Mouse (Mus musculus) layer of hippocampus, postnatal 25 days (tissue): ENCODE measurements at regions not wholly inside any gene's neighbourhood (a gene's known extent, or its start where the extent isn't known, plus 50 kb on each side); places are given as distances from the start of the nearest gene placed in this dataset.

ENCODE experiments used
- DNase-seq, 2 experiments: peaks; one replicate each; pipeline ENCODE4 v3.0.0; 2022; ENCODE audit warnings: mixed read lengths in 2 of 2, low spot score in 1 of 2; ENCODE audit errors: extremely low spot score in 1 of 2
- microRNA-seq, 2 experiments: library from miRNA; unstranded; fragments of <30 nt; microRNA quantifications; one replicate each; pipeline ENCODE4 v1.2.0; 2021

- peak in 1 of 2 experiments; percentile 25 for DNase-seq
Measured at GRCm38 (mm10) chr15:87421743-87422142, 122.4 kb upstream of the Fam19a5 start.

- no peak for DNase-seq
Measured at GRCm38 (mm10) chr15:87433306-87433705, 110.8 kb upstream of the Fam19a5 start.

GRCm38 (mm10) chr15:87433901-87434300 lies 110.2 kb upstream of the Fam19a5 start:
- DNase-seq, result no peak

- no peak for DNase-seq
Measured at GRCm38 (mm10) chr15:87435566-87435965, 108.5 kb upstream of the Fam19a5 start.

- DNase-seq, result no peak
Measured at GRCm38 (mm10) chr15:87437611-87438010, 106.5 kb upstream of the Fam19a5 start.

- DNase-seq, result no peak
Measured at GRCm38 (mm10) chr15:87458932-87459331, 85.2 kb upstream of the Fam19a5 start.

GRCm38 (mm10) chr15:87476247-87476646 lies 67.9 kb upstream of the Fam19a5 start:
- no peak for DNase-seq

GRCm38 (mm10) chr15:87476862-87477490 lies 67.1 kb upstream of the Fam19a5 start:
- DNase-seq, result no peak

- DNase-seq, result peak in 1 of 2 experiments; percentile 4
Measured at GRCm38 (mm10) chr15:87480758-87481157, 63.3 kb upstream of the Fam19a5 start.

Small RNA genes lying in the stretch of these regions (microRNA-seq; reads per million reads assigned to microRNA genes)
- gene Gm23416, result 0 reads per million in 2 experiments
